Mouse (Mus musculus) T-helper 2 cell (primary cell): Measurements from ENCODE around the gene Msmo1.

ENCODE experiments used
- in situ Hi-C: fragments of 300-600 bp; cut with MboI, MseI; formaldehyde crosslinking; loops from one replicate; pipeline ENCODE4 v1.15.1; 2025; ENCODE audit warnings: high pct_unique_total_duplicates

Msmo1 gene

DNA sequence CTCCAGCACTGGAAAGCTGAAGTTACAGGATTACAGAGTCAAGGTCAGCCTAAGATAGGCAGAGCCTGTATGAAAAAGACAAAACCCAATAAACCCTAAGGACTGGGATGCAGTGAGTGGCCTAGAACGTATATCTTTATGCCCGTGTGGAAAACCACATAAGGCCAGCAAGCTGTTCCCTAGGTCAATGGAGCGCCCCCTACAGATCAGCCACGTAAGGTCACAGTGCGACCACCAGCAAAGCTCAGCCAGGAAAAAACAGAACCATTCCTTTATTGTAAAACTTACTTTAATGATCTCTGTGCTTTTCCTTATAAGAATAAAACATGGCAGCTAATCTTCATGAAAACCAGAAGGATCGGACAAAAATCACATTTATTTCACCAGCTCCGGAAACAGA is 15.7 kb downstream of the Msmo1 start:
- in situ Hi-C loops, result no loop called here

DNA sequence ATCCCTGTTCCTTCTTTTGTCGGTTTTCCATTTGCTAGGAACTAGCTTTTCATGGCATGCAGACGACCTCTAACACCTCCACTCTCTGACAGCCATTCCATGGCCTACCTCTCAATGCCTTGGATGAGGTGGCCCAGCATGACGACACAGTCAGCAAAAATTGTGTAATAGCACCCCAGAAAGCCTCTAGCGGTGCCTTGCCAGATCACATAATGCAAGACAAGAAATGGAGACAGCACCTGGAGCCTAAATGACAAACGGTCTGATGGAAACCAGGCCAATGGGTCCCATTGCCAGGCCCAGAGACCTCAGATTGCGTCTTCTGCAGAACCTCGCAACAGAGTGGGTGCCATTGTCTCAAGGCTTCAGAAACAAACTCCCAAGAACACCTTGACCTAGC is 21.1 kb downstream of the Msmo1 start:
- in situ Hi-C loops, result no loop called here

DNA sequence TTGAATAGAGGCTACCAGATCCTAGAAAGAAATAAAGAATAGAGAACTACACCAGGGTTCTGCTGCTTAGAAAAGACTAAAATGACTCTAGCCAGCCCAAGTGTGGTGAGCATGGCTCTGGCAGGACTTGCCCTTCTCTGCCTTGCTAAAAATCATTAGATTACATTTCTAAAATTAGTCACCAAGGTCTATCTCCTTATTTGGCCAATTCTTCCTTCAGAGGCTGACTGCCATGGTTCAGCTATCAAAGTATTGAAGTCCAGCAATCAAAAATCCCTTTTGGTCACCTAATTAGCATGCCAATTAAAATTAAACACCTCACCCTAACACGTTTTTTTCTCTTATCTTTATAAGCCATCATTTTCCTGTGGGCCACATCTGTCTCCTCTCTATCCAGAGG is 22.0 kb downstream of the Msmo1 start:
- in situ Hi-C loops, result no loop called here

DNA sequence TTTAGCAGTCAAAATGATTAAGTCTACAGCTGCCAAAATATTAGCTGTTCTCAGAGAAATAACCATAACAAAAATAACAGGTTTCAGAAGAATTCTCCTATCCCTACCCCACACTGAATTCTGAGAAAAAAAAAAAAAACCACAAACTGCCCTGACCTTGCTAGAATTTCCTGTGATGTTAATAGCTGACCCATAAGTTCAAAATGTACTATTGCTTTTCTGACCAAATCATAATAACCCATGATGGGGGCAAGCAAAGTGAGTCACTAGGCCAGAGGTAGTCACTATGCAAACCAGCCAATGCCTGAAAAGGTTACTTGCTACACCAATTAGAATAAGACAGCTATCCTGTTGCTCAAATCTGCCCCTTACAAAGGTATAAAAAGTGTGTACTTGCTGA is 26.1 kb downstream of the Msmo1 start:
- in situ Hi-C loops, result no loop called here

DNA sequence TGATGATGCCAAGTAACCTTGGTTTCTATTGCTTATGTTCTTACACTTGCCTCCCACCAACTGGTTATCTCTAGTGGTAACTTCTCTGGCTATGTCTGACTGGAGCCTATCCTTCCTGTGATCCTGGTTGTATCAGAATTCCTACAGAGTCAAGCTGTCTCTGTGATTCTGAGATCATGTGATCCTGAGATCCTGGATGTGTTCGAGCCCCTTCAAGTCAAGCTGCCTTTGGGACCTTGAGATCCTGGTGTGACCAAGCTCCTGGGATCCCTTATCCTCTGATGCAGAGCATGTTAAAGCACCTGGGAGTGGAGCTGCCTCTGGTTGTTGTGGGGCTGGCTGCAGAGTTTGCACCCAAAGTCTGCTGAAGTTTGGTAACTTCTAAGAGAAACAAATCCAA is 30.4 kb downstream of the Msmo1 start:
- in situ Hi-C loops, result no loop called here

DNA sequence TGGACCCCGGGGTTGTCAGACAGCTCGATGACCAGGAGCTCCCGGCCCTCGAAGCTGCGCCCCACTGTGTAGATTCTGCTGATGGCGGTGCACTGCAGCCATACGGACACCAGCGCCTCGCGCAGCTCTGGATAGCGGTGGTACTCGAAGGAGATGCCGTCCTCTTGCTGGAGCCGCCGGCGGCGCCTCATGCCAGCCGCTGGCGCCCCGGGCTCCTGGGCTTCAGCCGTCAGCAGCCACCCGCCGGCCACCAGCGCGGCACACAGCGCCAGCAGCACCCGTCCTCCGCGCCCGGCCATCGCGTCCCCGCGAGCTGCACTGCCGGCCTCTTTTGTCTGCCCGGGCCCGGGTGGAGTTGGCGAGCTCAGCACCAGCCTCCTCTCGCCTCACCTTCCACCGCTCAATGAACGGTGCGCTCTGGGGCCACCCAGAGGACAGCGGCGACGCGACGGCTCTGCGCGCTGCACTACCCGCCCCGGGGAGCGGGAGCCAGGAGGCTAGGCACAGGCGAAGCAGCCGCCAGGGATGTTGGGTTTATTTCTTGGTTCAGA is 40.9 kb downstream of the Msmo1 start, which contains the start of gene Cpe:
TSS of gene Cpe (minus strand) at position 404 of the 551 bp plus-strand sequence.
- in situ Hi-C loops, result loop anchor here (10.0 kb wide), 1 partner anchor 598 kb away; no protein-coding TSS in a partner anchor

DNA sequence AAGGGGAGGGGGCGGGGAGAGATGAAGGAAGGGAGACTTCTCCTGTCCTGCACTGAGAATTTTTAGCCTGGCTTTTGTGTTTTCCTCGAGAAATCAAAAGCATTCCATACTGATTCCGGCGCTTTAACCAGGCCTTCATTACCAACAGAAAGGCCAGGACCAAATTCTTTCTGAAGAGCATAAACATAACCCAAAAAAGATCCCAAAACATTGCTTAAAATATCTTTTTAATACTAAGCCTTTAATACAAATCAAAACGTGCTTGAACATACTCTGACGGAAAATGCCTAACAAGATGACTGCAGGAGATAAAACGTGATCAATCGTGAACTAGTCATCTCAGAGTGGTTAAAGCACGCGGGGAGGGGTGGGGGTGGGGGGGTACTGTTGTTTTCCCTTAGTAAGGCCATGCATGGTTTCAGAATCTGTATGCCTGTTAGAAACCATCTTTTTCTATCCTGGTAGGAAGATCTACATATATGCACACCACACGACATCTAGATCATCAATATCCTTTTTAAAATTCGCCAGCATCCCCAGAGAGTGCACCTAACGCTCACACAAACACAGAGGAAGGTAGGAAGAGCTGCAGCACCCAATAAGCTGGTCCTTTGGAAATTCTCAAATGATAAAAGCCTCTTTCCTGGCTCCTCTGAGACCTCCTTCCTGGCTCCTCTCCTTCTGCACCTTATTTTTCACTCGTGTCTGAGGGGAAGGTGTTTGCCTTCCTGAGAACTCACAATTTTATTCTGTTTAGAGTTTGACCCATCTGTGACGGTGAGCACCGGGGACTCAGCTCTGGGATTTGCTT is 41.8 kb downstream of the Msmo1 start:
- in situ Hi-C loops, result loop anchor here (10.0 kb wide), 1 partner anchor 597 kb away; no protein-coding TSS in a partner anchor

DNA sequence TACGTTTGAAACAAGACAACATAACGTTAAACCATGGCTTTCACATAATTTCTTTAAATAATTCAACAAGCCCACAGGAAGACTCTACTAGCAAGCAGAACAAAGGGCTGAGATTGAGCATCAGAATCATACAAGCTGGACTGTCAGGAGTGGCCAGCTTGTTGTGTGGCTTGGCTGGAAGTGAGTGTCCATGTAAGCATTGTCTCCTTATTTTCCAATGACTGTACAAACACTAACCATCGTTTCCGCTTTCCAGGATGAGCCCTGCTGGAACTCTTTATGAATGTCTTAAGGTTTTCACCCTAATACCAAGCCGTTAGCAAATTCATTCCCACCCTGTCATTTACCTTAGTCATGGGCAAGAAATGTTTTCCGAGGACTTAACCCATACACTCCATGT is 42.7 kb downstream of the Msmo1 start:
- in situ Hi-C loops, result loop anchor here (10.0 kb wide), 1 partner anchor 596 kb away; no protein-coding TSS in a partner anchor

DNA sequence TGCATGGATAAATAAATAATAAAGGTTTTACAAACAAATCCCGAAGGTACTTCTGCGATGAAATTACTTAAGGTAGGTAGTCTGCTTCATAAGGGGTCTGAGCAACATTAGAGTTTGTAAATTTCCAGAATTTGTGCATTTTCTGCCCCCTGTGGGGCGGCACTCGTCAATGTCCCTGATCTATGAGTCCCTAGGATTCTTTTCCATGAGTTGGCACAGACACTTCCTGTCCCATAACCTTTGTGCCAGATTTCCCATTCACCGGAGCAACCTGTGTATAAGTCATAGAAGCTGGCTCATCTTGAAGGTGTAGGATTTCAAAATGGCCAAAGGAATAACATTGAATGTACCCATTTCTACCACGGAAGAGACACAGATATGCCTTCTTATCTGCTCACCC is 43.3 kb downstream of the Msmo1 start:
- in situ Hi-C loops, result loop anchor here (10.0 kb wide), 1 partner anchor 596 kb away; no protein-coding TSS in a partner anchor

DNA sequence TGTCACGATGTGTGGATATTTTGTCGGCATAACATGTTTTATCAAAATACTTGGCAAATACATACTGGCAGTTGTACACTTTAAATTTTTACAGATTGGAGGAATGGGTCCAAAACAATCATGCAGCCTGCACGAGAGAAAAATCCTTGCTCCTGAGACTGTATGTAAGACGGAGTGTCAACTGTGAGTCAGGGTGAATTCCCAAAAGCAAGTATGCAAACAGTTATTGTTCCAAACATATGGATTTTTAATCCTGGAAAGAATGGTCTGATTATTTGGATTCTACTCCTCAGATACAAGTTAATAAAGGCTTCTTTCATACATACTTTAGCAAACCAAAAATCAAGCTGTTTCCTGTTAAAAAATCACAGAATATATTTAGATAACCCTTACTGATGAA is 44.9 kb downstream of the Msmo1 start:
- in situ Hi-C loops, result no loop called here

DNA sequence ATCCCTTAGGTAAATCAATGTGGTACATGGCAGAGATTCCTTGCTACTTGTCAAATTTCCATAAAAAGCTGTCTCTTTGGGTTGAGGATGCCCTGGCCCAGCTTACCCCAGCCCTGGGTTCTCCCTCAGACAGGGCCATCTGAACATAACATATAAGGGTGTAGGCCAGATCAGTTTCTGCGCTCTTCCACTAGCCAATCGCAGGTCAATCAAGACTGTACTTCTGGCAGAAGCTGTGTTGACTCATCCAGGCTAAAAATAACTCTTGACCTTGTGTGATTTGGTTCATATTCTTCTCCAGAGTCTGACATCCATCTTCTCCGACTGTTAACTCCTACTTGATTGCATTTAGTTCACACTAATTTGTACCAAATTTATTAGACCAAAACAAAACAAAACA is 45.4 kb downstream of the Msmo1 start:
- in situ Hi-C loops, result no loop called here

DNA sequence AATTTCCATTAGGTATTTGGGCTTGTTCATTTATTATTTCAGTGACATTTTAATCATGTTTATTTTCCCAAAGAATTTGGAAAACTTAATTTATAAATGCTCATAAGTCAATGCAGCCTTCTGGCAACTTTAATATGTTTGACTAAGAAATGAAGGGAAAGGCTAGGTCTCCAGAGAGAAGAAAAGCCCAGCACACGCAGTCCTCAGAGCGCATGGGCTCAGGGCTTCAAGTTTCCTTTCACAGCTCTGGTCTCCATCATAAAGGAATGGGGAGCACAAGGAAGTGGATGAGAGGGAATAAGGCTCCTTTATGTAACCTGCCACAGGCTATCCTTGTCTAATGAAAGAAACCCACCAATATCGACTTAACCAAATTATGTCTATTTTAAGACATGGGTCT is 51.1 kb downstream of the Msmo1 start:
- in situ Hi-C loops, result no loop called here

DNA sequence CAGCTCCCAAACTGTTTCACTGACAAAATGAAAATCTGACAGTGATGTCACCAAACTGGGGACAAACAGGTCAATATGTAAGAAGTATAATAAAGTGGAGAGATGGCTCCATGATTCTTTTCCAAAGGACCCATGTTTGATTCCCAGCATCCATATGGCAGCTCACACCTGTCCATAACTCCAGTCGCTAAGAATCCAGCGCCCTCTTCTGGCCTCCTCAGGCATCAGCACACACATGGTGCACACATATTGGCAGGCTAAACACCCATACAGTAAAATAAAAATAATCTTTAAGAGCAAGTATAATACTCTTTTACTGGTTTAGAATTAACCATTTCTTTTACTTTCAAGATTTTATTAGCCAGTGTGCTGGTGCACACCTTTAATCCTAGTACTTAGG is 57.2 kb downstream of the Msmo1 start:
- in situ Hi-C loops, result no loop called here

DNA sequence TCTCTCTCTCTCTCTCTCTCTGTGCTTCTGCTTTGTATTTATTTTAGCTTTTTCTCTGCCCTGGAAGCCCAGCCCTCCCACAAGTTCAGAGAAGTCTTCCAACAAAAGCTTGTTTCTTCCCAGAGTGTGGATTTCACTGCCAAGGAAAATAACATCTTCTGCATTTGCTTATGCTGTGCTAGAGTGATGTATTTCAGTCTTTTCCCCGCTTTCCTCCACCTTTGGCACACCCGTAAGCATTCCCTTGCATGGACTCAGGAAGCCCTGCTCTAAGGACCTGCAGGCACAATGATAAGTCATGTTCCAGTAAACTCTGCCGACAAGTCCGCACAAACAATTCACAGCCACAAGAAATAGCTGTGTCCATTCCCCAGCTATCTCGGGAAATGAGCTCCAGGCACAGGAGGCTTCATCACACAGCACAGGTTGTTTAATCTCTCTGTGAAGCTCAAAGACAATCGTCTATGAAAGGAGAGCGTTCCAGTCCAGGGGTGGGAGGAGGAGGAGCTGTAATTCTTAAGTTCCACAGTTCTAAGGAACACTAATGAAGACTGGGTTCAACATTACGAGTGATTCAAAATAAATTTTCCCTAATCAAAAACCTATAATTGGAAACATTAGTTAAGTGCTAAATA is 58.5 kb downstream of the Msmo1 start:
- in situ Hi-C loops, result no loop called here

DNA sequence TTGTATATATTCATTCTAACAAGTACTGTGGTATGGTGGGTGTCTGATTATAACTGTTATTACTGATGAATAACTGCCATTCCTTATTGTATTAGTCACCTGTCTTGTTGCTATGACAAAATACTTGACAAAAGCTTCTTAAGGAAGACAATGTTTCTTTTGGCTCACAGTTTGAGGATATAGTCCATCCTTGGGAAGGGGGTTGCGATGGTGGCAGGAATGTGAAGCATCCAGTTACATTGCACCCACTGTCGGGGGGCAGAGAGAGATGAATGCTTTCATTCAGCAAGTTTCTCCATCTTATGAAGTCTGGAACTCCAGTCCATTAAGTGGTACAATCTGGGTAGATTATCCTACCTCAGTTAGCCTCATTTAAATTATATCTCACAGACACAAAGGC is 60.7 kb downstream of the Msmo1 start:
- in situ Hi-C loops, result no loop called here

DNA sequence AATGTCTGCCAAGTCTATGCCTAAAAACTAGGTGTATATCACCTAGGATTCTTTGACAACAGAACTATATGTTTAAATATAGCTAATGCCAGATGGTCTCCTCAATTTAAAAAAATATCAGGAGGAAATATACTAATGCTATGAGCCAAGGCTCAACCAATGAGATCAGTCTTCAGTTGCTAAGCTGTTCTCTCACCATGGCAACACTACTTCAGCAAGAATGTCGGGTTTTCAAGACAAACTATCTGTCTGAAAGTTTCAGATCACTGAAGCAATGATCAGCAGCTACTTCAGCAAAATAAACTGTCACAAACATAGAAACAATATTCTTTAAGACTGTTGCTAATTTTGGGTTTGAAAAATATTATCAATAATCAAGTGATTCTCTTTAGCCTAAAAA is 61.7 kb downstream of the Msmo1 start:
- in situ Hi-C loops, result no loop called here
